In the genomic region with DNA sequence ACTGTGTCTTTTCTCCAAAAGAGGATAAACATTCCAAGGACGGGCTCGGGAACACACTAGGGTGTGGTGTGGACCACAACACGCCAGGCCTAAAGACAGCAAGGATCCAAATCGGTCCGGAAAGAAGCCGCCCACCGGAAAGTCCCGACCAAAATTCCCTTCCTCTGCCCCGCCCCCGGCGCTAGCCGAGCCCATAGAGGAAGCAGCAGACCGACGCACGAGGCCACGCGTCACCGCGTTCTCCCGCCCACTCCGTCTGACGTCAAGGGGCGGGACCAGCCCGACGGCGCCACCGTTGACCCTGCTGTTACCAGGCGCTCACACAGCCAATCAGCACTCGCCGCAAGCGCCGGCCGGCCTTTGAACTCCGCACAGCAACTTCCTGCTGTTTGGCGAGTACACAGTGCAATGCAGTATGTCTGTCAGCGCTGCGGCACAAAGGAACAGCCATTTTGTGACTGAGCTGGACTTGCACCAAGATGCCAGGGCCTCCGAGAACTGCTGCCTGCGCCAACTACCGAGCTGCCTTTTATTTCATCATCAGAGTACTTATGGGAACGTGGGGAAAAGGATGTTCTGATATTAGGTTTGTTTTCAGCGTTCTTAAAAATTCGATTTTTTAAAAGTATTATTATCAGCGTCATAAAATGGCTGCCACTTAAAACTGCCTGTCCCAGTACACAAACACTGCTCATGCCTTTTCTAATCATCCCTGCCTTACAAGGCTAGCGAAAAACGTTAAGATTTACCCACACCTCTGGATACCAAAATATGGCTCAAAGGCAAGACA, we compare ENCODE assay signal across 8 mouse cellular contexts. TPM values are rescaled to one million over a fixed set of nuclear protein-coding genes. Genes with fewer than 3 reads are reported as not detected.
DNase-seq lines count a peak whose midpoint lies in the region; ATAC-seq lines count a peak whose summit lies in the region.

No protein-coding gene starts in this region.

- peak overlapping the region; percentile 41 for H3K4me3 ChIP-seq in hindbrain, embryonic 11.5 days (ENCODE audit: low read depth, low read length)

- no peaks in the 10 kb centered on the region for H3K27me3 ChIP-seq in hindbrain, embryonic 11.5 days (ENCODE audit: control insufficient read depth, insufficient read depth, low read length)

- H3K4me2 ChIP-seq in hindbrain, embryonic 11.5 days (replicated peaks; ENCODE audit: low read depth, low read length) = peak overlapping the region; percentile 52

- no peaks in the 10 kb centered on the region for H3K36me3 ChIP-seq in hindbrain, embryonic 11.5 days (ENCODE audit: control insufficient read depth, insufficient read depth, low read length)

- under 1% methylated on average over 46 of the region's 46 CpGs for WGBS in hindbrain, embryonic 11.5 days

- H3K9me3 ChIP-seq in hindbrain, embryonic 11.5 days (ENCODE audit: control insufficient read depth, low read length) = no peaks in the 10 kb centered on the region

- H3K9ac ChIP-seq in hindbrain, embryonic 11.5 days (ENCODE audit: low read depth, low read length) = peak overlapping the region; percentile 58

- H3K27ac ChIP-seq in hindbrain, embryonic 11.5 days (ENCODE audit: low read depth, low read length) = peak overlapping the region; percentile 91

- no peaks in the 10 kb centered on the region; the same call in 1 of the 2 replicates for H3K4me1 ChIP-seq in hindbrain, embryonic 11.5 days (replicated peaks; ENCODE audit: control insufficient read depth, insufficient read depth, low read length)

- ATAC-seq in hindbrain, embryonic 11.5 days (ENCODE audit: low FRiP score) = peak; percentile 99

- DNase-seq in Muller cell, postnatal 12 days (ENCODE audit: inconsistent ontology term) = peak; percentile 100
- DNase-seq in cerebellum, adult 9-11 months = peak; percentile 100
- DNase-seq in frontal cortex, adult 2 months (ENCODE audit: extremely low spot score in 1 of 2, low spot score in 1 of 2) = peak; percentile 100
- DNase-seq in hindbrain, embryonic 11.5 days (ENCODE audit: low spot score) = peak; percentile 100
- DNase-seq in layer of hippocampus, postnatal 14 days (ENCODE audit: low spot score in 2 of 2) = peak; percentile 100
- peak; percentile 100 for DNase-seq in lung, postnatal 14 days
- DNase-seq in retina, adult 2 months (ENCODE audit: low read depth, low spot score) = peak; percentile 94
- DNase-seq in thymus, postnatal 36 days = peak; percentile 100

RNA-seq across cellular contexts. Expression of a gene that starts 3.8 kb away (rescaled TPM):
- polyA plus RNA-seq in frontal cortex, adult 2 months (2012; rRNA removed) = 34.3 and 37.0 TPM in 2 replicates
- 45.4 and 64.4 TPM in 2 replicates for polyA plus RNA-seq in hindbrain, embryonic 11.5 days (2014; fragmentation: Nextera tagmentation; extraction: Ambion mirVana)
- 10 to 100 TPM; 47.2 to 49.8 TPM for total RNA-seq in layer of hippocampus, postnatal 14 days (2021)

Comparison
In these comparisons a context has a peak if more than half of its experiments do, and no peak if none do; other contexts are left out.
1. Peak in every context shown above with its lines: DNase-seq, ATAC-seq, H3K4me3 ChIP-seq and H3K27ac ChIP-seq.